Mouse (Mus musculus) kidney, adult 2 months (tissue): ENCODE data around the gene Dis3l2. TPM values are rescaled to one million over a fixed set of nuclear protein-coding genes. Genes with fewer than 3 reads are reported as not detected.
A peak's percentile ranks its signal among the peaks of the same experiment; 100 is the strongest.

Experiments used
- DNase-seq: peaks from one replicate; pipeline ENCODE4 v3.0.0; 2021
- H3K27ac ChIP-seq: fragments of 200-500 bp; 2 replicates; pipeline ENCODE4 v1.5.1; 2012; ENCODE audit warnings: low read depth, low read length, control low read depth, inconsistent platforms; ENCODE audit not compliant: insufficient read depth
- H3K27me3 ChIP-seq: fragments of 200-500 bp; replicated peaks from 2 replicates; pipeline ENCODE4 v1.6.1; 2012; ENCODE audit warnings: mild to moderate bottlenecking, moderate library complexity, low read length, inconsistent platforms; ENCODE audit not compliant: control insufficient read depth, insufficient read depth
- H3K36me3 ChIP-seq: fragments of 200-500 bp; 2 replicates; pipeline ENCODE4 v1.6.1; 2012; ENCODE audit warnings: mild to moderate bottlenecking, moderate library complexity, low read length, inconsistent platforms; ENCODE audit not compliant: control insufficient read depth, insufficient read depth
- H3K4me1 ChIP-seq: fragments of 200-500 bp; 2 replicates; pipeline ENCODE4 v1.6.1; 2011; ENCODE audit warnings: low read length; ENCODE audit not compliant: control insufficient read depth, insufficient read depth
- H3K4me3 ChIP-seq: fragments of 200-500 bp; 2 replicates; pipeline ENCODE4 v1.5.1; 2011; ENCODE audit warnings: mild to moderate bottlenecking, low read depth, low read length, control low read depth; ENCODE audit not compliant: insufficient read depth
- CTCF ChIP-seq: fragments of 200-500 bp; conservative IDR thresholded peaks from 2 replicates; pipeline ENCODE4 v1.5.1; 2011; ENCODE audit warnings: low read depth, mild to moderate bottlenecking, control low read depth, low read length, moderate library complexity, mixed read lengths; ENCODE audit not compliant: insufficient read depth, insufficient read length
- POLR2A ChIP-seq: fragments of 200-500 bp; IDR thresholded peaks from one replicate; pipeline ENCODE4 v1.6.1; 2011; ENCODE audit warnings: low read depth, low read length, control low read depth
- WGBS: fragments of 180-500 bp; shearing (Covaris S2); methylation state at CpG from one replicate; pipeline ENCODE4 v1.1.7; 2018; 5-methylcytosine and 5-hydroxymethylcytosine counted together
- polyA plus RNA-seq: library from polyadenylated mRNA; depleted of rRNA; stranded (reverse); fragments of >200 nt; gene quantifications from 2 replicates; pipeline ENCODE4 v1.2.3, GENCODE M21; 2012

Gene Dis3l2
- polyA plus RNA-seq, 1 experiment: 15.7 TPM

DNA sequence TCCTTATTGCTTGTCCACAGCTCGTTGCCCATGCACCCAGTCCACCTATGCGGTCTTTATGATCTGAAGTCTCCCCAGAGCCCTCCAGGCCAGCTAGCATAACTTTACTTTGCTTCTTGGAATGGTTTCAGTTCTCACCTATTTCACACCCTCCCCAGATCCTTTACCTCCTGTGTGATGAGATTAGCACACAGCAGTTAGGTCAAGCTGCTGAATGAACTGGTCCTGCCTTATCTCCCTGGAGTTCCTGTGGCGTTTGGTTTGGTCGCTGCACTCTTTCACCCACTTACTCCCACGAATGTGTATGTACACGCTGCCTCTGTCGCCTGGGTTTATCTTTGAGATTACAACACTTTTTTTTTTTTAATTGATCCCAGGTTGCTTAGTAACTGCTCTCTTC lies 3.2 kb upstream of the Dis3l2 start:
- TF ChIP-seq POLR2A (no peak), CTCF (no peak)
- no peak overlapping the region for H3K4me3 ChIP-seq
- no peaks in the 10 kb centered on the region for H3K27me3 ChIP-seq

GRCm38 (mm10) chr1:86703965-86704326 lies 338 bp downstream of the Dis3l2 start:
- H3K27me3 ChIP-seq: no peaks in the 10 kb centered on the region
- peak overlapping the region; percentile 65 for H3K4me3 ChIP-seq
- no peak for DNase-seq
- H3K27ac ChIP-seq: peak overlapping the region; percentile 80
- H3K36me3 ChIP-seq: no peaks in the 10 kb centered on the region
- H3K4me1 ChIP-seq: peaks cover 4% of the 10 kb centered on the region; the same call in 1 of the 2 replicates
- WGBS: under 1% methylated on average over 27 of the region's 27 CpGs
- TF ChIP-seq POLR2A (no peak), CTCF (no peak)

More for the DNA sequence above, 3.2 kb upstream of the Dis3l2 start:
- H3K36me3 ChIP-seq: no peaks in the 10 kb centered on the region
- H3K4me1 ChIP-seq: peaks cover 4% of the 10 kb centered on the region; the same call in 1 of the 2 replicates
- WGBS: 75% methylated on average over 7 of the region's 7 CpGs
- DNase-seq: no peak
- no peak overlapping the region for H3K27ac ChIP-seq

DNA sequence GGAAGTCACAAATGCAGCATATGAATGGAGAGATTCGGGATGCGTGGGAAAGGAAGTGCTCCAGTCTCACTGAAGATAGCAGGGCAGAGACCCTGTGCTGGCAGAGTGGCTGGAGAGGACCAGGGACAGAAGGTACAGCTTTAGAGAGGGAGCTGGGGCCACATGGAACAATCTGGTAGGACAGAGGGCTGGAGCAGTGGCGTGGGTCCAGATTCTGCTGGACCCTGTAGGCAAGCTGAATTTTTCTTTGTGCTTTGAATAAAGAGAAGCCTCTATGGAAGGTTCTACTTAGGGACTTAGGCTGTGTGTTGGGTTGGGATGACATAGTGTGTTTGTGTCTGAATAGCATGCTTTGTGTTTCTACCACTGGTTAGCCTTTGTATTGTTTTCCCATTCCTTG lies 1.9 kb downstream of the Dis3l2 start:
- no peak for TF ChIP-seq POLR2A
- TF ChIP-seq CTCF: no peak
- peak overlapping the region; percentile 29; the same call in 1 of the 2 replicates for H3K27ac ChIP-seq
- H3K4me3 ChIP-seq: no peak overlapping the region
- H3K27me3 ChIP-seq: no peaks in the 10 kb centered on the region
- no peak for DNase-seq
- WGBS: 84% methylated on average over 3 of the region's 3 CpGs
- H3K36me3 ChIP-seq: no peaks in the 10 kb centered on the region
- peaks cover 4% of the 10 kb centered on the region; the same call in 1 of the 2 replicates for H3K4me1 ChIP-seq

GRCm38 (mm10) chr1:86709546-86709945 lies 5.9 kb downstream of the Dis3l2 start:
- no peak for DNase-seq
- Histone ChIP-seq H3K36me3 (no peaks in the 10 kb centered on the region), H3K4me1 (peaks cover 10% of the 10 kb centered on the region; the same call in 1 of the 2 replicates), H3K27ac (no peak overlapping the region), H3K27me3 (no peaks in the 10 kb centered on the region), H3K4me3 (no peak overlapping the region)
- 92% methylated on average over 4 of the region's 4 CpGs for WGBS
- TF ChIP-seq CTCF (no peak), POLR2A (no peak)

DNA sequence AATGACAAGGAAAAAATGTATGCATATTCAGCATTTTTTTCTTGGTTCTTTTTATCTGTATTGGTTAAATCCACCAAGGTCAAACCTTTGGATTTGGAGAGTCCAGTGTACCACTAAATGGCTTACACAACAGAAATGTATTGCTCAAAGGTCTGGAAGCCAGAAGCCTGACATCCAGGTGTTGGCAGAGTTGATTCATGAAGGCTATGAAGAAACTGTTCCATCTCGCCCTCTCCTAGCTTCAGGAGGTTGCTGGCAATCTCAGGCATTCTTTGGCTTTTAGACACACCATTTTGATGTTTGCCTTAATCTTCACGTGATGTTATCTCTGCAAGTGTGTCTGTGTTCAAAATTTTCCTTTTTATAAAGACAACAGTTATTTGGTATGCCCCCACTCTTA lies 8.4 kb downstream of the Dis3l2 start:
- no peak overlapping the region for H3K4me3 ChIP-seq
- peak; percentile 31 for DNase-seq
- H3K27ac ChIP-seq: peak overlapping the region; percentile 56; the same call in 1 of the 2 replicates
- WGBS: 80% methylated on average over 2 of the region's 2 CpGs
- H3K36me3 ChIP-seq: no peaks in the 10 kb centered on the region
- peaks cover 10% of the 10 kb centered on the region; the same call in 1 of the 2 replicates for H3K4me1 ChIP-seq
- TF ChIP-seq CTCF (no peak), POLR2A (no peak)
- no peaks in the 10 kb centered on the region for H3K27me3 ChIP-seq

DNA sequence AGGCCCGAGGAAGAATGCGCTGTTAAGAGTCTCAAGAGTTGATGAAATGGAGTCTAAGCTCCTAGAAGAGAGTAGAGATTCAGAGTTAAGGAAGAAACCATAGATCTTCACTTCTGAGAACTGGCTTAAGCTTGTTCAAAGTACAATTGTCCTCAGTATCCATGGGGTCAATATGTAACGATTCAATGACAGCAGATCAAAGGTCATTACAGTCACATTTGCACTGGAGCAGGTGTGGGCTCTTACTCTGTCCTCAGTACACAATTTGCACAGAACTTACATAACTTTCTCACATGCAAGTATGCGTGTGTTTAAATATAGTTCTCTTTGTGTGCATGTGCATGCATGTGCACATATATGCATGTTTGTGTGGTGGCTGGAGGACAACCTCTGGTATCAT lies 9.4 kb downstream of the Dis3l2 start:
- DNase-seq: peak; percentile 79
- peak overlapping the region; percentile 86 for H3K27ac ChIP-seq
- no peaks in the 10 kb centered on the region for H3K27me3 ChIP-seq
- H3K36me3 ChIP-seq: no peaks in the 10 kb centered on the region
- 76% methylated on average over 4 of the region's 4 CpGs for WGBS
- TF ChIP-seq CTCF (no peak), POLR2A (no peak)
- H3K4me1 ChIP-seq: peaks cover 13% of the 10 kb centered on the region; the same call in 1 of the 2 replicates
- no peak overlapping the region for H3K4me3 ChIP-seq

- TF ChIP-seq CTCF: no peak
- no peak for TF ChIP-seq POLR2A
- H3K4me1 ChIP-seq: peaks cover 9% of the 10 kb centered on the region; the same call in 1 of the 2 replicates
Measured at GRCm38 (mm10) chr1:86718190-86718589, 14.6 kb downstream of the Dis3l2 start.

More at GRCm38 (mm10) chr1:86718190-86718589, 14.6 kb downstream of the Dis3l2 start:
- no peaks in the 10 kb centered on the region for H3K27me3 ChIP-seq
- WGBS: 57% methylated on average over 1 of the region's 1 CpGs
- DNase-seq: no peak
- H3K4me3 ChIP-seq: no peak overlapping the region
- no peak overlapping the region for H3K27ac ChIP-seq
- H3K36me3 ChIP-seq: no peaks in the 10 kb centered on the region
